Comparison of ENCODE assay signal across 8 mouse cellular contexts in the genomic region with DNA sequence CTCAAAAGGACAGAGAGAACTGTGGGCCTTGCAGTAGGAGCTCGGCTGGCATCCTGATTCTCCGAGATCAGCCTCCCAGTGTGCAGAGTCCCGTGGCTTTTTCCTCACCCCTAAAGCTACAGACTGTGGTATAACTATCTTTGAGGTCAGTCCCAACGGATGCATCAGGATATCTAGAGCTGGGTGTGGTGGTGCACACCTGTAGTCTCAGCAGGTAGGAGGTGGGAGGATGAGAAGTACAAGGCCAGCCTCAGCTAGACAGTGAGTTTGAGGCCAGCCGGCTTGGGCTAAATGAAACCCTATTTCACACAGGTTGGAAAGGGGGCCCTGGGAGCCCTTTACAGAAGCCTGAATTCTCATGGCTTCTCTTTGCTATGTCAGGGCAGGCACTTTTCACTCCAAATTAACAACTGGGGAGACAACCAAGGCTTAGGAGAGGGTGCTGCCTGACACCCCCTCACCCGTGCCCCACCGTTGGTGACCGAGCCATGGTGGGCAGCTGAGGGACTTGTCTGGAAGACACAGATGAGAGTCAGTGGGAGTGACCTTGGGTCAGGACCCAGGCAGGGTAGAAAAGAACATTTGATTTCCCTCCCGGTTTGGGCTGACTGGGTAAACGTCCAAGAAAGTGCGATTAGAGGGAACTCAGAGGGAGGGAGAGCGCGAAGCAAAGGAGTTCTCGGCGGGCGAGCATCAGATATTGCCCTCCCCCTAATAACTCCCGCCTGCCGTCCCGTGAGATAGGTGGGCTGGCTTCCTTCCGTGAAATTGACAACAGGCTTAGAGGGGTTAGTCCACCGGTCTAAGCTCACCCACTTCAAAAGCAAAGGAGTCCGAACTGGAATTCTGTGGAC. TPM values are rescaled to one million over a fixed set of nuclear protein-coding genes. Genes with fewer than 3 reads are reported as not detected.
DNase-seq lines count a peak whose midpoint lies in the region; ATAC-seq and TF ChIP-seq lines count a peak whose summit lies in the region.

Gene Tnfrsf1a, plus strand, starts transcription at position 642 of the 854 bp plus-strand sequence.

- no peaks in the 10 kb centered on the region for H3K9me3 ChIP-seq in kidney, embryonic 15.5 days (replicated peaks)
- H3K9me3 ChIP-seq in MEL (replicated peaks; ENCODE audit: insufficient read depth, low read length) = no peaks in the 10 kb centered on the region
- no peaks in the 10 kb centered on the region for H3K9me3 ChIP-seq in forebrain, embryonic 12.5 days
- no peaks in the 10 kb centered on the region for H3K9me3 ChIP-seq in liver, embryonic 12.5 days (replicated peaks)

- peak; percentile 16 for ATAC-seq in kidney, embryonic 15.5 days (replicated peaks; ENCODE audit: low FRiP score)
- no peak for ATAC-seq in forebrain, embryonic 12.5 days (ENCODE audit: low FRiP score)
- ATAC-seq in liver, embryonic 12.5 days = peak; percentile 18; the same call in 1 of the 2 replicates

- peak; percentile 15 to 49; a peak in 1 of 4 replicates for TF ChIP-seq EP300 in MEL (IDR thresholded peaks at IDR 0.05; ENCODE audit: low read depth in 1 of 2, low read length in 2 of 2)

- H3K4me1 ChIP-seq in kidney, embryonic 15.5 days = peaks cover 62% of the 10 kb centered on the region
- peaks cover 11 to 50% of the 10 kb centered on the region in 2 experiments for H3K4me1 ChIP-seq in MEL (ENCODE audit: control insufficient read depth in 1 of 2, insufficient read depth in 2 of 2, low read length in 2 of 2)
- peaks cover 23% of the 10 kb centered on the region for H3K4me1 ChIP-seq in forebrain, embryonic 12.5 days
- peaks cover 60% of the 10 kb centered on the region for H3K4me1 ChIP-seq in liver, embryonic 12.5 days
- H3K4me1 ChIP-seq in small intestine, adult 2 months (ENCODE audit: control insufficient read depth, insufficient read depth, insufficient read length, low read length) = peaks cover 43% of the 10 kb centered on the region

- H3K4me3 ChIP-seq in kidney, embryonic 15.5 days (replicated peaks) = peak within 1 kb of the TSS; percentile 71
- peak within 1 kb of the TSS; percentile 81 to 93 for H3K4me3 ChIP-seq in MEL (ENCODE audit: control insufficient read depth in 1 of 2, insufficient read depth in 1 of 2, low read depth in 2 of 2, low read length in 2 of 2)
- H3K4me3 ChIP-seq in forebrain, embryonic 12.5 days (replicated peaks) = peak within 1 kb of the TSS; percentile 44
- H3K4me3 ChIP-seq in liver, embryonic 12.5 days = peak within 1 kb of the TSS; percentile 64
- H3K4me3 ChIP-seq in small intestine, adult 2 months (ENCODE audit: low read depth, low read length) = peak within 1 kb of the TSS; percentile 92

- peak within 1 kb of the TSS; percentile 91 for H3K27ac ChIP-seq in kidney, embryonic 15.5 days
- peak within 1 kb of the TSS; percentile 75 for H3K27ac ChIP-seq in MEL (ENCODE audit: control insufficient read depth, low read depth, low read length)
- no peak within 1 kb of the TSS for H3K27ac ChIP-seq in forebrain, embryonic 12.5 days
- peak within 1 kb of the TSS; percentile 70 for H3K27ac ChIP-seq in liver, embryonic 12.5 days
- peak within 1 kb of the TSS; percentile 93 for H3K27ac ChIP-seq in small intestine, adult 2 months (ENCODE audit: insufficient read depth, low read depth, low read length)

- intact Hi-C loops in heart, postnatal 36 days (cut with DNase I) = no loop called here

- WGBS in kidney, embryonic 15.5 days = 7% methylated on average over 22 of the region's 22 CpGs
- WGBS in forebrain, embryonic 12.5 days = 4% methylated on average over 22 of the region's 22 CpGs
- WGBS in liver, embryonic 12.5 days (ENCODE audit: insufficient replicate concordance) = 7% methylated on average over 22 of the region's 22 CpGs
- 13% methylated on average over 22 of the region's 22 CpGs for WGBS in small intestine, adult 2 months

- no peak for TF ChIP-seq RAD21 in MEL (IDR thresholded peaks at IDR 0.05; ENCODE audit: low read depth, low read length)

- peak within 1 kb of the TSS; percentile 90 for H3K4me2 ChIP-seq in kidney, embryonic 15.5 days
- peak within 1 kb of the TSS; percentile 76 for H3K4me2 ChIP-seq in forebrain, embryonic 12.5 days
- peak within 1 kb of the TSS; percentile 79 for H3K4me2 ChIP-seq in liver, embryonic 12.5 days

- H3K79me2 ChIP-seq in MEL (ENCODE audit: control insufficient read depth, insufficient read depth, low read length, poor library complexity) = peaks cover 25% of the 10 kb centered on the region

- no peak; a peak in 1 of 4 replicates for TF ChIP-seq POLR2A in MEL (IDR thresholded peaks at IDR 0.05; ENCODE audit: control insufficient read depth in 1 of 2, insufficient read depth in 1 of 2, low read depth in 1 of 2, low read length in 2 of 2, poor library complexity in 1 of 2)
- no peak for TF ChIP-seq POLR2A in small intestine, adult 2 months (IDR thresholded peaks at IDR 0.05; ENCODE audit: low read depth, low read length)

- no peaks in the 10 kb centered on the region for H3K36me3 ChIP-seq in kidney, embryonic 15.5 days
- H3K36me3 ChIP-seq in MEL (ENCODE audit: control insufficient read depth in 1 of 2, insufficient read depth in 2 of 2, low read length in 2 of 2) = peaks cover 0 to 32% of the 10 kb centered on the region in 2 experiments; a peak in 2 of 4 replicates
- H3K36me3 ChIP-seq in forebrain, embryonic 12.5 days (replicated peaks) = no peaks in the 10 kb centered on the region
- H3K36me3 ChIP-seq in liver, embryonic 12.5 days = no peaks in the 10 kb centered on the region
- peaks cover 7% of the 10 kb centered on the region for H3K36me3 ChIP-seq in small intestine, adult 2 months (ENCODE audit: control insufficient read depth, insufficient read depth, low read length)

- no peaks in the 10 kb centered on the region for H3K27me3 ChIP-seq in kidney, embryonic 15.5 days
- H3K27me3 ChIP-seq in MEL (ENCODE audit: control insufficient read depth in 1 of 2, insufficient read depth in 2 of 2, low read length in 2 of 2) = no peaks in the 10 kb centered on the region
- peaks cover 15% of the 10 kb centered on the region; the same call in 1 of the 2 replicates for H3K27me3 ChIP-seq in forebrain, embryonic 12.5 days
- H3K27me3 ChIP-seq in liver, embryonic 12.5 days (replicated peaks) = 0 out of 2 replicates have a peak, but pooled peaks cover 6% of the 10 kb centered on the region
- H3K27me3 ChIP-seq in small intestine, adult 2 months (ENCODE audit: control insufficient read depth, insufficient read depth, low read length) = no peaks in the 10 kb centered on the region

- no peak for TF ChIP-seq CTCF in MEL (IDR thresholded peaks at IDR 0.05 in 2 of 3, conservative IDR thresholded peaks at IDR 0.05 in 1 of 3; ENCODE audit: control insufficient read depth in 1 of 3, insufficient read depth in 1 of 3, low read depth in 2 of 3, low read length in 3 of 3, poor library complexity in 1 of 3, severe bottlenecking in 1 of 3)
- TF ChIP-seq CTCF in small intestine, adult 2 months (IDR thresholded peaks at IDR 0.05; ENCODE audit: extremely low read depth, insufficient read length, insufficient replicate concordance, low read depth, low read length) = no peak

- peak within 1 kb of the TSS; percentile 80 for H3K9ac ChIP-seq in kidney, embryonic 15.5 days
- H3K9ac ChIP-seq in MEL (ENCODE audit: control insufficient read depth, low read depth, low read length, poor library complexity, severe bottlenecking) = peak within 1 kb of the TSS; percentile 87
- peak within 1 kb of the TSS; percentile 56 for H3K9ac ChIP-seq in forebrain, embryonic 12.5 days
- peak within 1 kb of the TSS; percentile 67 for H3K9ac ChIP-seq in liver, embryonic 12.5 days

- DNase-seq in kidney, adult 11 months = no peak
- DNase-seq in MEL (ENCODE audit: low read depth, low spot score) = no peak
- DNase-seq in heart, postnatal 36 days = no peak
- DNase-seq in embryo, embryonic 10.5 days (ENCODE audit: low spot score) = no peak

TF ChIP-seq in MEL, 35 proteins besides CTCF, POLR2A, EP300 and RAD21 (continues in another document):
- no peak for TF ChIP-seq KAT2A (conservative IDR thresholded peaks at IDR 0.05; ENCODE audit: low read depth, low read length)
- no peak for TF ChIP-seq ELF1 (IDR thresholded peaks at IDR 0.05; ENCODE audit: low read depth, low read length)
- TF ChIP-seq BHLHE40 (IDR thresholded peaks at IDR 0.05; ENCODE audit: borderline replicate concordance, low read depth, low read length) = peak; percentile 71; the same call in 1 of the 2 replicates
- no peak for TF ChIP-seq GATA1 (IDR thresholded peaks at IDR 0.05; ENCODE audit: low read depth, low read length)
- TF ChIP-seq SIN3A (IDR thresholded peaks at IDR 0.05; ENCODE audit: low read length) = no peak
- no peak for TF ChIP-seq TAL1 (IDR thresholded peaks at IDR 0.05; ENCODE audit: low read length)
- no peak for TF ChIP-seq UBTF (IDR thresholded peaks at IDR 0.05; ENCODE audit: borderline replicate concordance, insufficient read depth, low read depth, low read length)
- peak; percentile 67; the same call in 1 of the 2 replicates for TF ChIP-seq TBP (IDR thresholded peaks at IDR 0.05; ENCODE audit: low read depth, low read length)
- no peak for TF ChIP-seq MEF2A (IDR thresholded peaks at IDR 0.05; ENCODE audit: extremely low read depth, insufficient replicate concordance, low read depth, low read length, poor library complexity, severe bottlenecking)
- TF ChIP-seq MAX (IDR thresholded peaks at IDR 0.05; ENCODE audit: low read length) = peak; percentile 23; the same call in 1 of the 2 replicates
- no peak for TF ChIP-seq SMC3 (IDR thresholded peaks at IDR 0.05; ENCODE audit: low read depth, low read length)
- TF ChIP-seq USF2 (IDR thresholded peaks at IDR 0.05; ENCODE audit: borderline replicate concordance in 1 of 2, insufficient read depth in 1 of 2, low read depth in 1 of 2, low read length in 2 of 2) = no peak
- TF ChIP-seq GABPA (IDR thresholded peaks at IDR 0.05; ENCODE audit: low read depth, low read length) = no peak
- TF ChIP-seq USF1 (IDR thresholded peaks at IDR 0.05; ENCODE audit: low read depth, low read length) = no peak
- TF ChIP-seq POLR2AphosphoS5 (IDR thresholded peaks at IDR 0.05; ENCODE audit: borderline replicate concordance, low read depth, low read length) = no peak
- TF ChIP-seq JUND (IDR thresholded peaks at IDR 0.05; ENCODE audit: low read depth, low read length) = no peak
- no peak for TF ChIP-seq MAZ (IDR thresholded peaks at IDR 0.05; ENCODE audit: low read depth, low read length)
- TF ChIP-seq MAFK (IDR thresholded peaks at IDR 0.05; ENCODE audit: borderline replicate concordance, low read depth, low read length) = no peak

RNA-seq across cellular contexts. Expression of gene Tnfrsf1a, which starts in this region (rescaled TPM):
- 73.2 and 83.3 TPM in 2 replicates for polyA plus RNA-seq in kidney, embryonic 15.5 days (2015; fragmentation: Nextera tagmentation; extraction: Ambion mirVana)
- 16.6 and 22.0 TPM in 2 replicates for total RNA-seq in MEL (2012; rRNA removed)
- 10 to 100 TPM in 1 of 2 experiments, not detected in 1; 43.4 TPM for polyA plus RNA-seq in MEL (2012; ENCODE audit: insufficient read depth in 1 of 2, insufficient read length in 2 of 2, low read depth in 1 of 2, low replicate concordance in 2 of 2, missing spikeins in 1 of 2)
- polyA plus RNA-seq in forebrain, embryonic 12.5 days (2016; fragmentation: Nextera tagmentation; extraction: Ambion mirVana) = 16.6 and 19.3 TPM in 2 replicates
- total RNA-seq in heart, postnatal 36 days (2021) = 10 to 100 TPM; 59.6 to 63.7 TPM
- 23.0 and 23.4 TPM in 2 replicates for polyA plus RNA-seq in liver, embryonic 12.5 days (2016; fragmentation: Nextera tagmentation; extraction: Ambion mirVana)
- polyA plus RNA-seq in small intestine, adult 2 months (2012; rRNA removed) = 90.5 and 207 TPM in 2 replicates
